20 mouse cellular contexts compared by ENCODE assay signal in genomic region chr13:103135224-103135883, GRCm38 (mm10).
A peak's percentile ranks its signal among the peaks of the same experiment; 100 is the strongest.
DNase-seq lines count a peak whose midpoint lies in the region; ATAC-seq lines count a peak whose summit lies in the region.
"Had no signal": no experiment of that assay in that cellular context is flagged by ENCODE, and none has a peak within 500 bp of the region (broad histone marks: within the 10 kb centered on the region; RNA-seq: fewer than 3 reads in every experiment).

No protein-coding gene starts in this region.

- H3K4me1 ChIP-seq in hindbrain, embryonic 12.5 days: no peaks in the 10 kb centered on the region
- no peaks in the 10 kb centered on the region; the same call in 1 of the 2 replicates for H3K4me1 ChIP-seq in hindbrain, embryonic 10.5 days (replicated peaks)
- peaks cover 16% of the 10 kb centered on the region for H3K4me1 ChIP-seq in neural tube, embryonic 13.5 days (replicated peaks)
- no peaks in the 10 kb centered on the region for H3K4me1 ChIP-seq in intestine, embryonic 15.5 days (replicated peaks)
- H3K4me1 ChIP-seq: forebrain, embryonic 13.5 days; limb, embryonic 12.5 days had no signal

- peak overlapping the region; percentile 0; the same call in 1 of the 2 replicates for H3K27ac ChIP-seq in hindbrain, embryonic 12.5 days
- no peak overlapping the region for H3K27ac ChIP-seq in hindbrain, embryonic 10.5 days
- H3K27ac ChIP-seq in neural tube, embryonic 13.5 days (replicated peaks): peak overlapping the region; percentile 33; the same call in 1 of the 2 replicates
- no peak overlapping the region for H3K27ac ChIP-seq in intestine, embryonic 15.5 days
- H3K27ac ChIP-seq: forebrain, embryonic 13.5 days; limb, embryonic 12.5 days had no signal

- no peaks in the 10 kb centered on the region for H3K36me3 ChIP-seq in hindbrain, embryonic 12.5 days
- no peaks in the 10 kb centered on the region for H3K36me3 ChIP-seq in hindbrain, embryonic 10.5 days
- H3K36me3 ChIP-seq in neural tube, embryonic 13.5 days: no peaks in the 10 kb centered on the region
- no peaks in the 10 kb centered on the region for H3K36me3 ChIP-seq in intestine, embryonic 15.5 days
- H3K36me3 ChIP-seq: limb, embryonic 12.5 days had no signal

- peak; percentile 75 for ATAC-seq in hindbrain, embryonic 12.5 days (ENCODE audit: low FRiP score)
- peak; percentile 62 for ATAC-seq in neural tube, embryonic 13.5 days (ENCODE audit: low read depth)
- no peak for ATAC-seq in intestine, embryonic 15.5 days
- ATAC-seq: forebrain, embryonic 13.5 days; liver, postnatal 0 days had no signal

- WGBS in hindbrain, embryonic 12.5 days: 67% methylated on average over 17 of the region's 17 CpGs
- 95% methylated on average over 17 of the region's 17 CpGs for WGBS in hindbrain, embryonic 10.5 days
- 55% methylated on average over 17 of the region's 17 CpGs for WGBS in neural tube, embryonic 13.5 days
- 80% methylated on average over 17 of the region's 17 CpGs for WGBS in intestine, embryonic 15.5 days

- H3K4me3 ChIP-seq in hindbrain, embryonic 12.5 days: no peak overlapping the region
- no peak overlapping the region for H3K4me3 ChIP-seq in hindbrain, embryonic 10.5 days
- H3K4me3 ChIP-seq in neural tube, embryonic 13.5 days: no peak overlapping the region
- H3K4me3 ChIP-seq in intestine, embryonic 15.5 days (replicated peaks): no peak overlapping the region
- H3K4me3 ChIP-seq: forebrain, embryonic 13.5 days; limb, embryonic 12.5 days had no signal

- H3K27me3 ChIP-seq in hindbrain, embryonic 12.5 days: no peaks in the 10 kb centered on the region
- no peaks in the 10 kb centered on the region for H3K27me3 ChIP-seq in hindbrain, embryonic 10.5 days (ENCODE audit: insufficient read depth, poor library complexity, severe bottlenecking)
- no peaks in the 10 kb centered on the region for H3K27me3 ChIP-seq in neural tube, embryonic 13.5 days
- H3K27me3 ChIP-seq in intestine, embryonic 15.5 days (replicated peaks): no peaks in the 10 kb centered on the region
- H3K27me3 ChIP-seq: forebrain, embryonic 13.5 days; limb, embryonic 12.5 days had no signal

- no peak overlapping the region for H3K9ac ChIP-seq in hindbrain, embryonic 12.5 days
- no peak overlapping the region for H3K9ac ChIP-seq in neural tube, embryonic 13.5 days
- H3K9ac ChIP-seq in intestine, embryonic 15.5 days: no peak overlapping the region
- H3K9ac ChIP-seq: forebrain, embryonic 13.5 days; limb, embryonic 12.5 days; liver, postnatal 0 days had no signal

- DNase-seq in cerebellum, postnatal 10 days: peak; percentile 20
- no peak for DNase-seq in cerebellum, adult 18-20 months
- no peak for DNase-seq in hindbrain, embryonic 10.5 days (ENCODE audit: low spot score)
- DNase-seq in neural tube, embryonic 10.5 days (ENCODE audit: extremely low spot score, low spot score): no peak
- DNase-seq: adrenal gland, postnatal 10 days; cerebellum, adult 8-10 months; gastrocnemius, postnatal 25 days; kidney, adult 18-20 months; kidney, postnatal 4 days; liver, postnatal 0 days; lung, postnatal 10 days; right cerebral cortex, adult 18-20 months; thymus, adult 18-20 months; thymus, postnatal 36 days had no signal

- no peak overlapping the region for H3K4me2 ChIP-seq in hindbrain, embryonic 12.5 days (replicated peaks)
- peak overlapping the region; percentile 32 for H3K4me2 ChIP-seq in neural tube, embryonic 13.5 days
- no peak overlapping the region for H3K4me2 ChIP-seq in intestine, embryonic 15.5 days (replicated peaks)
- H3K4me2 ChIP-seq: forebrain, embryonic 13.5 days; limb, embryonic 12.5 days; liver, embryonic 11.5 days had no signal

- H3K9me3 ChIP-seq in hindbrain, embryonic 12.5 days (replicated peaks): no peaks in the 10 kb centered on the region
- H3K9me3 ChIP-seq in hindbrain, embryonic 10.5 days: no peaks in the 10 kb centered on the region
- no peaks in the 10 kb centered on the region; the same call in 1 of the 2 replicates for H3K9me3 ChIP-seq in neural tube, embryonic 13.5 days
- no peaks in the 10 kb centered on the region for H3K9me3 ChIP-seq in intestine, embryonic 15.5 days
- H3K9me3 ChIP-seq: limb, embryonic 12.5 days had no signal

Comparison
In these comparisons a context has a peak if more than half of its experiments do, and no peak if none do; other contexts are left out.
1. DNase-seq: peak in cerebellum, postnatal 10 days (2 of 2); none in cerebellum, adult 18-20 months (0 of 2), hindbrain, embryonic 10.5 days (single experiment) and neural tube, embryonic 10.5 days (single experiment).
2. H3K27ac ChIP-seq: peak in hindbrain, embryonic 12.5 days (single experiment) and neural tube, embryonic 13.5 days (single experiment); none in hindbrain, embryonic 10.5 days (single experiment) and intestine, embryonic 15.5 days (single experiment).